10 mouse cellular contexts compared by ENCODE assay signal in the genomic region with DNA sequence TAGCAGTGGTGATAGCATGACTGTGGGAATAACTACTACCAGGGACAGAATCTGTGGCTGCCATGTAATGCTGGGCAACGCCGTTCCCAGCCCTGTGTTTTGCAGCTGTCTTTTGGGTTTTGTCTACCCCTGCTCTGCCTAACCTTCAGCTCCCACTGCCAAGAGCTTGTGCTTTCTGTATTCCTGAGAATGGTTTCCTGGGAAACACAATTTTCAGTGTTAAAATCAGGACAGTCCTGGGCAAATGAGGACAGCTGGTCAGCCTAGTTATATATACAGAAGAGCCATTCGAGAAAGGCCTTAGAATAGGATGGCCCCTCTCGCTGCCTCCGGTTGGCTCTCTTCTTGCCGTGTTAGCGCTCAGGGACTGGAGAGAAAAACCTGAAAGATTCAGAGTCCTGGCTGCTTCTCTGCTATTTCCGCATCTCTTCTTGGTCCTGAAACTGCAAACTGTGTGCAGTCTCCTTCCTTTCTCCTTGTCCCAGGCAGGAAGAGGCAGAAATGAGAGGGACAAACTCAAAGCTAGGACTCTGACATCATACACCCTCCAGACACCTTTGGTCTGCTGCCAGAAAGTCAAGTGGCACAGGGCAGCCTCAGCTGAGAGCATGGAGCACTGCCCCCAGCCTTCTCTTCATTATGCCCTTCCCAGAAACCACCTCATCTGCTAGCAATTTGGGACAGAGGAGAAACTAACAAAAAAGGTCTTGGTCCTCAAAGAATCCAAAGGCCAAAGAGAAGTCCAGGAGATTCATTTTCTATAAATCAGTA.
A peak's percentile ranks its signal among the peaks of the same experiment; 100 is the strongest.
DNase-seq lines count a peak whose midpoint lies in the region; ATAC-seq and TF ChIP-seq lines count a peak whose summit lies in the region.
"Had no signal": no experiment of that assay in that cellular context is flagged by ENCODE, and none has a peak within 500 bp of the region (broad histone marks: within the 10 kb centered on the region; RNA-seq: fewer than 3 reads in every experiment).

No protein-coding gene starts in this region.

- 0 out of 2 replicates have a peak, but pooled peaks cover under 1% of the 10 kb centered on the region for H3K4me1 ChIP-seq in stomach, embryonic 16.5 days (ENCODE audit: control insufficient read depth, insufficient read depth, low read length)
- H3K4me1 ChIP-seq in stomach, postnatal 0 days (replicated peaks; ENCODE audit: control insufficient read depth, insufficient read depth), result no peaks in the 10 kb centered on the region
- H3K4me1 ChIP-seq in limb, embryonic 15.5 days, result no peaks in the 10 kb centered on the region
- H3K4me1 ChIP-seq: megakaryocyte, embryonic 14.5 days had no signal

- no peak for TF ChIP-seq EP300 in stomach, postnatal 0 days (optimal IDR thresholded peaks at IDR 0.05)

- no peak for DNase-seq in frontal cortex, postnatal 10 days (ENCODE audit: low spot score in 2 of 2)
- DNase-seq in stomach, postnatal 0 days (ENCODE audit: low spot score), result no peak
- no peak for DNase-seq in layer of hippocampus, postnatal 36 days
- no peak for DNase-seq in gastrocnemius, adult 18-20 months (ENCODE audit: low spot score)
- DNase-seq: thymus, adult 18-20 months had no signal

- 80% methylated on average over 8 of the region's 8 CpGs for WGBS in stomach, embryonic 16.5 days
- 79% methylated on average over 8 of the region's 8 CpGs for WGBS in stomach, postnatal 0 days
- 80% methylated on average over 8 of the region's 8 CpGs for WGBS in limb, embryonic 15.5 days

- no peaks in the 10 kb centered on the region for H3K27me3 ChIP-seq in stomach, embryonic 16.5 days (ENCODE audit: control insufficient read depth, insufficient read depth, low read length)
- no peaks in the 10 kb centered on the region for H3K27me3 ChIP-seq in stomach, postnatal 0 days (ENCODE audit: control insufficient read depth, insufficient read depth, low read length)
- H3K27me3 ChIP-seq in limb, embryonic 15.5 days, result no peaks in the 10 kb centered on the region

- no peaks in the 10 kb centered on the region for H3K9me3 ChIP-seq in stomach, embryonic 16.5 days (replicated peaks; ENCODE audit: control insufficient read depth, low read length)
- no peaks in the 10 kb centered on the region for H3K9me3 ChIP-seq in stomach, postnatal 0 days (ENCODE audit: control insufficient read depth, low read length)
- no peaks in the 10 kb centered on the region for H3K9me3 ChIP-seq in limb, embryonic 15.5 days

- peak; percentile 45 for ATAC-seq in frontal cortex, adult (ENCODE audit: low TSS enrichment)
- no peak for ATAC-seq in stomach, embryonic 16.5 days (ENCODE audit: insufficient read depth, low FRiP score)
- no peak for ATAC-seq in stomach, postnatal 0 days (ENCODE audit: low FRiP score, low TSS enrichment)
- no peak for ATAC-seq in limb, embryonic 15.5 days (ENCODE audit: insufficient number of reproducible peaks, low FRiP score, low TSS enrichment, low read depth)
- ATAC-seq in erythroblast, adult 5-6 weeks (replicated peaks; ENCODE audit: low FRiP score, poor library complexity, severe bottlenecking), result no peak

- peak overlapping the region; percentile 29; the same call in 1 of the 2 replicates for H3K27ac ChIP-seq in stomach, embryonic 16.5 days (ENCODE audit: low read length)
- H3K27ac ChIP-seq in stomach, postnatal 0 days (replicated peaks), result no peak overlapping the region
- peak overlapping the region; percentile 12; the same call in 1 of the 2 replicates for H3K27ac ChIP-seq in limb, embryonic 15.5 days

- H3K36me3 ChIP-seq in stomach, embryonic 16.5 days (ENCODE audit: control insufficient read depth, insufficient read depth, low read length), result no peaks in the 10 kb centered on the region
- no peaks in the 10 kb centered on the region for H3K36me3 ChIP-seq in stomach, postnatal 0 days (ENCODE audit: control insufficient read depth, insufficient read depth, low read length)
- H3K36me3 ChIP-seq in limb, embryonic 15.5 days, result no peaks in the 10 kb centered on the region

- no peak for TF ChIP-seq CTCF in stomach, postnatal 0 days (IDR thresholded peaks at IDR 0.05; ENCODE audit: low read depth)

- H3K4me2 ChIP-seq in stomach, embryonic 16.5 days (ENCODE audit: low read depth, low read length), result no peak overlapping the region
- H3K4me2 ChIP-seq in stomach, postnatal 0 days (replicated peaks; ENCODE audit: low read depth), result no peak overlapping the region
- H3K4me2 ChIP-seq in limb, embryonic 15.5 days, result no peak overlapping the region

- H3K4me3 ChIP-seq in stomach, embryonic 16.5 days (replicated peaks; ENCODE audit: low read length), result no peak overlapping the region
- H3K4me3 ChIP-seq in stomach, postnatal 0 days (ENCODE audit: low read depth, low read length), result no peak overlapping the region
- H3K4me3 ChIP-seq in limb, embryonic 15.5 days, result no peak overlapping the region
- H3K4me3 ChIP-seq: megakaryocyte, embryonic 14.5 days had no signal

- H3K9ac ChIP-seq in stomach, embryonic 16.5 days (ENCODE audit: low read length), result no peak overlapping the region
- H3K9ac ChIP-seq in stomach, postnatal 0 days (ENCODE audit: low read length), result no peak overlapping the region
- H3K9ac ChIP-seq in limb, embryonic 15.5 days, result no peak overlapping the region
